Mouse (Mus musculus) megakaryocyte, embryonic 14.5 days (primary cell): ENCODE data around the gene Ap4b1.

Experiments used
- FLI1 ChIP-seq: IDR thresholded peaks from 2 replicates; pipeline ENCODE4 v1.6.1; 2012; ENCODE audit warnings: low read length, inconsistent platforms, mixed read lengths
- GATA1 ChIP-seq: IDR thresholded peaks from 3 replicates; pipeline ENCODE4 v1.6.1; 2012; ENCODE audit warnings: mixed read lengths, low read length, inconsistent platforms, borderline replicate concordance

- TF ChIP-seq FLI1: no peak
- TF ChIP-seq GATA1: no peak
Measured at GRCm38 (mm10) chr3:103857036-103857805, 47.9 kb downstream of the Ap4b1 start.
